Comparison of ENCODE assay signal across 22 mouse cellular contexts in genomic region chr3:85109221-85109620, GRCm38 (mm10).
A peak's percentile ranks its signal among the peaks of the same experiment; 100 is the strongest.
DNase-seq lines count a peak whose midpoint lies in the region; ATAC-seq and TF ChIP-seq lines count a peak whose summit lies in the region.
"Had no signal": no experiment of that assay in that cellular context is flagged by ENCODE, and none has a peak within 500 bp of the region (broad histone marks: within the 10 kb centered on the region; RNA-seq: fewer than 3 reads in every experiment).

No protein-coding gene starts in this region.

- no peaks in the 10 kb centered on the region for H3K9me3 ChIP-seq in midbrain, postnatal 0 days (ENCODE audit: low read length)
- H3K9me3 ChIP-seq: embryonic facial prominence, embryonic 10.5 days; embryonic facial prominence, embryonic 12.5 days; forebrain, embryonic 13.5 days; forebrain, embryonic 15.5 days had no signal

- peak; percentile 70 for DNase-seq in heart, adult 11 months
- DNase-seq in heart, adult 18-20 months, result no peak
- peak in 1 of 2 experiments; percentile 9 for DNase-seq in left cerebral cortex, adult 2 months (ENCODE audit: extremely low spot score in 1 of 2, low spot score in 2 of 2)
- DNase-seq in left cerebral cortex, adult 18-20 months (ENCODE audit: low spot score in 2 of 2), result no peak
- DNase-seq in ZHBTc4 (ENCODE audit: low read depth, low spot score), result peak; percentile 22
- no peak for DNase-seq in midbrain, postnatal 0 days (ENCODE audit: low spot score)
- DNase-seq: adrenal gland, adult 2 months; adrenal gland, postnatal 10 days; adrenal gland, postnatal 25 days; B cell, adult 2 months; cerebellum, adult 11 months; cerebellum, adult 18-20 months; cerebellum, adult 9-10 months; cerebellum, postnatal 10 days; cerebellum, postnatal 25 days; forebrain, postnatal 0 days had no signal

- no peaks in the 10 kb centered on the region for H3K27me3 ChIP-seq in midbrain, postnatal 0 days (ENCODE audit: insufficient read depth, low read length)
- H3K27me3 ChIP-seq: CH12.LX; embryonic facial prominence, embryonic 12.5 days; forebrain, embryonic 13.5 days; forebrain, embryonic 15.5 days had no signal

- WGBS in midbrain, postnatal 0 days, result 56% methylated on average over 2 of the region's 2 CpGs

- H3K27ac ChIP-seq in left cerebral cortex, adult 2 months, result peak overlapping the region; percentile 47
- H3K27ac ChIP-seq in midbrain, postnatal 0 days (ENCODE audit: low read depth, low read length), result no peak overlapping the region
- H3K27ac ChIP-seq: embryonic facial prominence, embryonic 10.5 days; embryonic facial prominence, embryonic 12.5 days; forebrain, embryonic 13.5 days; forebrain, embryonic 15.5 days had no signal

- no peak for ATAC-seq in midbrain, postnatal 0 days (ENCODE audit: low FRiP score)
- ATAC-seq: CD4-positive, CD25-positive, alpha-beta regulatory T cell, adult 4 months; forebrain, embryonic 13.5 days; forebrain, embryonic 15.5 days; forebrain, postnatal 0 days had no signal

- H3K36me3 ChIP-seq in midbrain, postnatal 0 days (ENCODE audit: insufficient read depth, low read length), result no peaks in the 10 kb centered on the region
- H3K36me3 ChIP-seq: embryonic facial prominence, embryonic 10.5 days; embryonic facial prominence, embryonic 12.5 days; forebrain, embryonic 15.5 days had no signal

- H3K4me3 ChIP-seq in left cerebral cortex, adult 2 months, result no peak overlapping the region
- no peak overlapping the region for H3K4me3 ChIP-seq in midbrain, postnatal 0 days (ENCODE audit: low read depth, low read length)
- H3K4me3 ChIP-seq: embryonic facial prominence, embryonic 10.5 days; embryonic facial prominence, embryonic 12.5 days; forebrain, embryonic 13.5 days; forebrain, embryonic 15.5 days had no signal

- peaks cover 4% of the 10 kb centered on the region; the same call in 1 of the 2 replicates for H3K4me1 ChIP-seq in midbrain, postnatal 0 days (ENCODE audit: insufficient read depth, low read length)
- H3K4me1 ChIP-seq: embryonic facial prominence, embryonic 12.5 days had no signal

- H3K9ac ChIP-seq in midbrain, postnatal 0 days (replicated peaks; ENCODE audit: low read length, poor library complexity, severe bottlenecking), result no peak overlapping the region
- H3K9ac ChIP-seq: embryonic facial prominence, embryonic 12.5 days; forebrain, embryonic 13.5 days; forebrain, embryonic 15.5 days; forebrain, postnatal 0 days had no signal

- intact Hi-C loops in left cerebral cortex, adult 2 months (cut with DNase I), result no loop called here

- H3K4me2 ChIP-seq in midbrain, postnatal 0 days (ENCODE audit: low read depth, low read length, poor library complexity, severe bottlenecking), result no peak overlapping the region
- H3K4me2 ChIP-seq: embryonic facial prominence, embryonic 12.5 days; forebrain, embryonic 13.5 days; forebrain, embryonic 15.5 days had no signal

- TF ChIP-seq CTCF in left cerebral cortex, adult 2 months (IDR thresholded peaks at IDR 0.05), result no peak
- TF ChIP-seq CTCF in midbrain, postnatal 0 days (IDR thresholded peaks at IDR 0.05), result no peak

Comparison
In these comparisons a context has a peak if more than half of its experiments do, and no peak if none do; other contexts are left out.
1. DNase-seq: peak in heart, adult 11 months (single experiment) and ZHBTc4 (single experiment); none in heart, adult 18-20 months (0 of 2), left cerebral cortex, adult 18-20 months (0 of 2) and midbrain, postnatal 0 days (single experiment).